Mouse (Mus musculus) liver, embryonic 11.5 days (tissue): Measurements from ENCODE around the gene Lpp. TPM values are rescaled to one million over a fixed set of nuclear protein-coding genes. Genes with fewer than 3 reads are reported as not detected.

Source experiments
- ATAC-seq: fragments of 200-750 bp; cut with Nextera tagmentation; replicated peaks from 2 replicates; pipeline ENCODE4 v1.8.0; 2017; ENCODE audit warnings: moderate number of reproducible peaks, mild to moderate bottlenecking, moderate TSS enrichment, moderate library complexity; ENCODE audit not compliant: low FRiP score
- DNase-seq: peaks from one replicate; pipeline ENCODE4 v3.0.0-alpha.2; 2017; ENCODE audit warnings: low spot score
- H3K27ac ChIP-seq: fragments of 300-500 bp; sonication (generic); 2 replicates; pipeline ENCODE4 v1.5.1; 2014; ENCODE audit warnings: mild to moderate bottlenecking, low read depth, low read length, control low read depth
- H3K27me3 ChIP-seq: fragments of 300-500 bp; sonication (generic); replicated peaks from 2 replicates; pipeline ENCODE4 v1.6.1; 2014; ENCODE audit warnings: low read length, mixed read lengths; ENCODE audit not compliant: control insufficient read depth, insufficient read depth
- H3K36me3 ChIP-seq: fragments of 300-500 bp; sonication (generic); 2 replicates; pipeline ENCODE4 v1.6.1; 2014; ENCODE audit warnings: mild to moderate bottlenecking, low read length, moderate library complexity, mixed read lengths; ENCODE audit not compliant: control insufficient read depth, insufficient read depth
- H3K4me1 ChIP-seq: fragments of 300-500 bp; sonication (generic); replicated peaks from 2 replicates; pipeline ENCODE4 v1.6.1; 2014; ENCODE audit warnings: low read length, mixed read lengths; ENCODE audit not compliant: control insufficient read depth, insufficient read depth
- H3K4me2 ChIP-seq: fragments of 300-500 bp; sonication (generic); 2 replicates; pipeline ENCODE4 v1.6.1; 2014; ENCODE audit warnings: mild to moderate bottlenecking, control low read depth, moderate library complexity
- H3K4me3 ChIP-seq: fragments of 300-500 bp; sonication (generic); 2 replicates; pipeline ENCODE4 v1.5.1; 2014; ENCODE audit warnings: low read depth, low read length, control low read depth
- H3K9ac ChIP-seq: fragments of 300-500 bp; sonication (generic); 2 replicates; pipeline ENCODE4 v1.6.1; 2014; ENCODE audit warnings: low read depth, low read length, control low read depth
- H3K9me3 ChIP-seq: fragments of 300-500 bp; sonication (generic); 2 replicates; pipeline ENCODE4 v1.6.1; 2016; ENCODE audit warnings: low read length, inconsistent platforms, mixed read lengths; ENCODE audit not compliant: control insufficient read depth
- WGBS: fragments of 180-500 bp; shearing (Covaris S2); extraction: QIAGEN DNeasy Blood & Tissue Kit; methylation state at CpG from one replicate; pipeline ENCODE4 v1.1.7; 2014; 5-methylcytosine and 5-hydroxymethylcytosine counted together
- polyA plus RNA-seq: library from polyadenylated mRNA; unstranded; fragments of >200 nt; fragmentation: Nextera tagmentation; extraction: Ambion mirVana; gene quantifications from 2 replicates; pipeline ENCODE4 v1.2.1, GENCODE M21; 2014

The Lpp gene
- polyA plus RNA-seq, 1 experiment from 2014 or later = 21.2 TPM

DNA sequence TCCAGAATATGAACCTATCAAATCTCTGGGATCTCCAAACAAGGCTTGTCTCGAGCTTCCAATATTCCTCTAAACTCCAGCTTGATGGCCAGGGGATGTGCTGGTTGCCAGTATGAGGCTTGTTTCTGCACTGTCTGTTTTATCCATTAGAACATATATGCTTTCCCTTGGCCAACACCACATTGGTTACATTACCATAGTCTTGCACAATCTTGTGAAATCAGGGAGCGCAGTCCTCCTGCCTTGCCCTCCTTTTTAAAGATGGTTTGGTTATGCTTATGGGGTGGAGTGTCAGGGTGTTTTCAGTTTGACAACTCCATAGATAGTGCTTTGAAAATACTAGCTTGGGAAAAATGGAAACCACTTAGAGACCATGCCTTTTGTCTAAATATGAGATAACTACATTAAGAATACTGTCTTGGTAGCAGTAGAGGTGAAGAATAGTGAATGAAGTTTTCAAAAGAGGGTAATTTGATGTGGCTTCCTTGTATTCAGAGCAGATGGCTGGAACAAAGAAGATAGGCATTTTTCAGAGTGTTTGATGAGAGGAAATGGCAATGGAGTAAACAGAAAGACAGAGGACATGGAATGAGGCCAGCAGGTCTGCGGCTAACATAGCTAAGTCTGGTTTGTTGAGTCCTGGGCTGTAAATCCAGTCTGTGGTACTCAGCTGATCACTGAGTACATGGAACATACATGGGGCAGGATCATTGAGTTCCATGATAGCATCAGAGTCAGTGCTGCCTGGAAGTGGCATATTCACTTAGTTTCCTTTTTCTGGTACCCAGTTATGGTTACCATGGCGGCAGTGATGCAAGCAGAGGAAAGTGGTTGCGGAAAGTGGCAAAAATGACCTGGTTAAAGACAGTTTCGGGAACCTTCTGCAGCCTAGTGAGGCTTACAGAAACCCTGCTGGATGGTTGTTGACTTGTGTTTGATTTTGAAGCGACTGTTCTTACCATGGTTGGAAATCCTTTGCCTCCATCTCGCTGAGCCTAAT, 258.6 kb downstream of the Lpp start:
- WGBS = 80% methylated on average over 8 of the region's 8 CpGs
- H3K27ac ChIP-seq = no peak overlapping the region
- no peaks in the 10 kb centered on the region for H3K9me3 ChIP-seq
- H3K27me3 ChIP-seq = no peaks in the 10 kb centered on the region
- H3K9ac ChIP-seq = no peak overlapping the region
- ATAC-seq = no peak
- no peaks in the 10 kb centered on the region for H3K36me3 ChIP-seq
- no peak overlapping the region for H3K4me3 ChIP-seq
- DNase-seq = no peak
- H3K4me1 ChIP-seq = no peaks in the 10 kb centered on the region
- H3K4me2 ChIP-seq = no peak overlapping the region

DNA sequence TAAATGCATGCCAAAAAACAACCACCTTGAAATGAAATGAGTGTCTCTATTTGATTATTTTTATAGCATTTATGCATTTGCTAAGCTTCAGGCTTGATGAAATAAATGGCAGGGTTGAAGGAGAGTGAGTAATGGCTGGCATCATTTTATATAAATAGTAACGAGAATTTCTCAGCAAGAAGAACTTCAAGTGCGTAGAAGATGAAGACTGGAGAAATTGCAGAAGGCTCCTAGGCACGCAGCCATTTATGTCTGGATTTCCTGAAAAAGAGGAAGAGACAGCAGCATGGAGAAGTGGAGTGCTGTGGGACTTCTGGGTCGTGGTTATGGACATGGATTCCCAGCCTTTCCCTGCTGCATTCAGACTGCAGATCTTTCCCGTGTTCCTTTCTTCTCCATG, 259.7 kb downstream of the Lpp start:
- 70% methylated on average over 5 of the region's 5 CpGs for WGBS
- no peak for ATAC-seq

DNA sequence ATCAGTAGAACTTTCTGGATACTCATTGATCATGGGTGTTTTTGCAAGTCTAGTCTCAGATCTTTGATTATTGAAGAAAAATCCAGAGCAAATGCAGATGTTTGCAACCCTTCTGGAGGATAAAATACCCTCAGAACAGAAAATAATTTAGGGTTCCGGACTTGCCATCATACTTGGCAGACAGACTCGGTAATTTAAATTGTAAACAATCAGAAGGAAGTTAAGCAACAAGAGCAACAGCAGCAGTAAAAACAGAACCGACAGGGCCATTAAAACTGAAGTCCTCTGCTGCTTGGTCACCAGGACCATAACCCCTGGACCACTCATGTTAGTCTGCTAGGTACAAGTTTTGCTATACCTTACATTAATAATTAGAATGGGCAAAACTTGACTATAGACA, 261.8 kb downstream of the Lpp start:
- Histone ChIP-seq H3K9me3 (no peaks in the 10 kb centered on the region), H3K4me1 (no peaks in the 10 kb centered on the region), H3K27me3 (no peaks in the 10 kb centered on the region), H3K4me2 (no peak overlapping the region), H3K4me3 (no peak overlapping the region), H3K9ac (no peak overlapping the region), H3K36me3 (no peaks in the 10 kb centered on the region), H3K27ac (no peak overlapping the region)
- no peak for ATAC-seq
- WGBS = 74% methylated on average over 3 of the region's 3 CpGs
- no peak for DNase-seq

More for the DNA sequence above, 259.7 kb downstream of the Lpp start:
- Histone ChIP-seq H3K4me2 (no peak overlapping the region), H3K9ac (no peak overlapping the region), H3K4me3 (no peak overlapping the region), H3K4me1 (no peaks in the 10 kb centered on the region), H3K27ac (no peak overlapping the region), H3K9me3 (no peaks in the 10 kb centered on the region), H3K36me3 (no peaks in the 10 kb centered on the region), H3K27me3 (no peaks in the 10 kb centered on the region)
- no peak for DNase-seq

DNA sequence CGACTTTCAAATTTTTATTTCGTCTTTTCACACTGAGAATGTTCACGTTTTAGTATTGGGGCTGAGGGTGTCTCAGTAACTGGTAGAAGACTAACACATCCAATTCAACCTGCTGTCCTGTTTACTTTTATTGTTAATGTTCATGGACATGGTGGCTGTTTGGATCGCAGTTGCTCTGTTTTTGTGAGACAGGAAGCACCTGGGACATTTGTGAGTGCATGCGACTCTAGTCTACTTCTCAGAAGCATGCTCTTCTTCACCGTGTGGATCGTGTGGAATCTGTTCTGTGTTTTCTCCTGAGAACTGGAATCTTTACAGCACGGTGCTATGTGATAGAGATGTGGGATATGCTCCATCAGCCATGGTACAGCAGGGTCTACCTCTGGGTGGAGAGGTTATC, 262.7 kb downstream of the Lpp start:
- no peak overlapping the region for H3K4me2 ChIP-seq
- H3K27me3 ChIP-seq = no peaks in the 10 kb centered on the region
- no peaks in the 10 kb centered on the region for H3K36me3 ChIP-seq
- H3K4me1 ChIP-seq = no peaks in the 10 kb centered on the region
- no peak overlapping the region for H3K4me3 ChIP-seq
- no peak for ATAC-seq
- WGBS = 87% methylated on average over 8 of the region's 8 CpGs
- no peak overlapping the region for H3K9ac ChIP-seq
- no peaks in the 10 kb centered on the region for H3K9me3 ChIP-seq
- no peak for DNase-seq
- H3K27ac ChIP-seq = no peak overlapping the region

DNA sequence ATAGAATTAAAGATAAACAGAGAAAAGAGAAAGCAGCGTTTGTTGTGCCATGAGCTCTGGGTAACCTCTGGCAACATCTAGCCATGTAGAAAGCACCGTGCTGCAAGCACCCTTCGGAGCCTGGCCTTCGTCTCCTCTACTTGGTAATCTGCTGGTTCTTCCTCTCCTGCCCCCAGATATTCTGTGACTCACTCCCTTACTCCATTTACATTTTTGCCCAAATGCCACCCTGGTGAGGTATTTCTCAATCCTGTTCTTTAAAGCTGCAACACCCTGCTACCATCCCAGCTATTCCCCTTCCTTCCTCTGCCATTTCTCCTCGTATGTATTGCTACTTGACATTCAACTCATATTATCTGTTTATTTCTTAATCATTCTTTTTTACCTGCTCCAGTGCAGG, 263.4 kb downstream of the Lpp start:
- Histone ChIP-seq H3K9me3 (no peaks in the 10 kb centered on the region), H3K27me3 (no peaks in the 10 kb centered on the region), H3K4me3 (no peak overlapping the region), H3K36me3 (no peaks in the 10 kb centered on the region), H3K9ac (no peak overlapping the region), H3K4me2 (no peak overlapping the region), H3K27ac (no peak overlapping the region), H3K4me1 (no peaks in the 10 kb centered on the region)
- ATAC-seq (no peak), DNase-seq (no peak)
- WGBS = 75% methylated on average over 5 of the region's 5 CpGs

DNA sequence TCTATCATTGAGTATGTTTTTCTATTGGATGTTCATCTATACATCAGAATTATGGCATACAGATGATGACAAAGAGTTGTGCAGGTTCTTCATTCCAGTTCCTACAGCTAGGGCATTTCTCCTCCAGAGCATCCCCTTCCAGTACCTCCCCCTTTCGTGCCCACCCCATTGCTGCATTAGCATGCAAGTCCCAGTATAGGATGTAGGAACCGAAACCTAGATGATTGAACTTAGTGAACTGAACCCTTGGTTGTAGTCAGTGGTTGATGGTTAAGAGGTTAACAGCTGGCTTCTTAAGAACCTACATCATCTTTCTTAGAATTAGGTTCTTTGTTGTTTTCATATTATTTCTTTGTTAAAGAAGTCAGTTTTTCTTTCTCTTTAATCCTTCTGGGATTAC, 265.7 kb downstream of the Lpp start:
- Histone ChIP-seq H3K27me3 (no peaks in the 10 kb centered on the region), H3K9ac (no peak overlapping the region), H3K9me3 (no peaks in the 10 kb centered on the region), H3K27ac (no peak overlapping the region), H3K36me3 (no peaks in the 10 kb centered on the region), H3K4me3 (no peak overlapping the region), H3K4me2 (no peak overlapping the region), H3K4me1 (no peaks in the 10 kb centered on the region)
- WGBS = 81% methylated on average over 2 of the region's 2 CpGs
- no peak for ATAC-seq
- DNase-seq = no peak

DNA sequence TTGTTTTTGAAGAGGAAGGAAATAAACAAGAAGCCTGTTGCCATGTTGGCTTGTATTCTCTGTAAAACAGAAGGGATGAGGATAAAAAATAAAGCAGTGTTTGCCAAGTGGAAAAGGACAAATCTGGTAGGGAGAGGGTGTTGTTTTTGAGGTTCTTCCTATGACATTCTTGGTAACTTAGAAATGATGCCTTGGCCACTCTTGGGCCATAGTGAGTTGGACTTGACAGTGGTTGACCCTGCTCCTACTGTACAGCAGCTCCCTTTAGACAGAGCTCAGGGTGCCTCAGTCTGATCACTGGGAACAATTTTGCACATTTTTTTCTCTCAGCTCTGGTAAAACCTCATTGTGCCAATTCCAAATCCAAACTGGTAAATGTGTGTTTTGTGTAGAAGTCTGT, 270.8 kb downstream of the Lpp start:
- Histone ChIP-seq H3K36me3 (no peaks in the 10 kb centered on the region), H3K9ac (no peak overlapping the region), H3K9me3 (no peaks in the 10 kb centered on the region), H3K4me2 (no peak overlapping the region), H3K4me1 (no peaks in the 10 kb centered on the region), H3K4me3 (no peak overlapping the region), H3K27me3 (no peaks in the 10 kb centered on the region), H3K27ac (no peak overlapping the region)
- no peak for ATAC-seq
- DNase-seq = no peak

DNA sequence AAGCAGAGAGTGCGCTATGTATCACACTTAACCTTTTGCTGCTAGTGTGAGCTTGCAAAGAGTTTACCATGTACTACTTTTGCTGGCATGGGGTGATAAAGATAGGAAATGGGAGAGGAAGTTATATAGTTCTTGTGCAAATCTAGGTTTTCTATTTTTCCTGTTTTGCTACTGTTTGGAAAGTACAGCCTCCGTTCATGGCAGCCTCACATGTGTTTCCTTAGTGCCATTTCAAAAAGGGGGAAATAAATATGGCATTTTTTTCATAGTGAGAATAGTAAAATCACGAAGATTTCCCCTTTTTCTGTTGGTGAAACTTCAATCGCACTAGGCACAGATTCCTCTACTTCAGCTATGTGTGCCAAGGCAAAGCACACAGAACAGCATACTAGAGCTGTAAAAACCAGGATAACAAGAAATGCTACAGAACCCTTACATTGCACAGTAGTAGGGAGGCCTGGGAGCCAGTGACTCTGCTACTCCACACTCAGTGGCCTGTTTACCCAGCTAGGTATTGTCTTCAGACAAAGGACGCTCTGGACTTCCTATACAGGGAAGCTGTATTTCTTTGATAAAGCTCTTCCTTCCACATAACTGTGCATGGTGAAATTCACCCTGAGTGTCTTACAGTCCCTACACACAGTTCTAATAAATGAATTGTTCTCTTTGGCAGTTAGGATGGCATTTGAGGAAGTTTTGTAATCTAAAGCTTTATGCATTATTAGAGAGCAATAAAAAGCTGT, 276.6 kb downstream of the Lpp start:
- Histone ChIP-seq H3K27me3 (no peaks in the 10 kb centered on the region), H3K4me3 (no peak overlapping the region), H3K9ac (no peak overlapping the region), H3K36me3 (no peaks in the 10 kb centered on the region), H3K4me1 (no peaks in the 10 kb centered on the region), H3K27ac (no peak overlapping the region), H3K9me3 (no peaks in the 10 kb centered on the region), H3K4me2 (no peak overlapping the region)
- 67% methylated on average over 5 of the region's 5 CpGs for WGBS
- ATAC-seq (no peak), DNase-seq (no peak)
